Mouse (Mus musculus) v-Abl transformed pro-B cells (cell line): ENCODE results near the gene Mllt3.

Source experiments
- in situ Hi-C, 2 experiments: fragments of 400-800 bp; cut with MboI; formaldehyde crosslinking; loops; one replicate each; pipeline ENCODE4 v1.15.1; 2025; ENCODE audit not compliant: unreplicated experiment in 2 of 2

Gene Mllt3

DNA sequence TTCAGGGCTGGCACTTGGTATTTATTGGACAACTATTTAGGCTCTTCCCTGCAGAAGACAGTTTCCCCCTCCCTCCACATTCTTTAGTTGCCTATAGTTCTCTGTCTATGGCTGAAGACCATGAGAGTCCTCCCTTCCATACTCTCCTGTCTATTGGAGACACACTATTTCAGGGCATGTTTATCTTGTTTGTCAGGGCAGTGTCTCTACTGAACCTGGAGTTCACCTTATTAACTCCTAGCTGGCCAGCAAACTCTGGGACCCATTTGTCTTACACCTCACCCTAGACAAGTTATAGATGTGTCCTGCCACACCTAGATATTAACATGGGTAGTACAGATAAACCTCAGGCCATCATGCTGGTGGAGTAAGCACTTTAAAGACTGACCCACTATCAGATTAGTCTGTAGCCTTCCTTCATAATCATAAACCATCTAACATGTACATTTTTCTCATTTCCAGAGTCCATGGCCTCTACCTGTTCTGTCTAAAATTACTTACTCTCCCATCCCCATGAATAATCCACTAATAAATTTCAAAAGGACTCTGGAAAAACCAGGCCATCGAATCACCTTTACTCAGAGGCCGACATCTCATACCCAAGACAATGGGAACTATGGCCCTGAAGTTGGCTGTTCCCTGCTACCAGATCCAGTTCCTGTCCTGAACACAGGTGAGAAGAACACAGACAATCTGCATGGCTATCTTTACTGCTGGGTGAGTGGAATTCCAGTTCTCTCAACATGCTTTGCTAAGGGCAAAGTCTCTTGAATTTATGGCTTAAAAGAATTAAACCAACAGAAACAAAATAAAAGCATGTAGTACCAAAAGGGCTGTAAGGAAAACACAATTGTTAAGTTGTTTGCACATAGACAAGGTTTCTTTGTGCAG, 195.4 kb downstream of the Mllt3 start:
- in situ Hi-C loops = no loop called here

DNA sequence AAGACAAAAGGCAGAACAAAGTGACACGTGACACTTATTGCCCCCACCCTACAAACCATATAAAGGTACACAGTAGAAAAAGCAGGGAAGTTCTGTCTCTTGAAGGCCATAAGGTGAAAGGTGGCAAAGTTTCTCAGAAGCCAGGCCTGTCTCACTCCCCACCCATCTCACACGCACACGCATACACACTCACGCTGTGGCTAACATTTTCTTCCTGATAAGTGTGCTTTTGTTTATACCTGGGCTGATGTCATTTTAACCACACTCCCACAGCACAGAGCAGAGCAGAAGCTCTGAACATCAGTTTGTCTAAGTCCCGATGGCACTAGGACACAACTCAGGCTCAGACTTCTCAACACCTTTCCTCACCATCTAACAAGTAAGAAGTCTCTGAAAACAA, 196.9 kb downstream of the Mllt3 start:
- in situ Hi-C loops = no loop called here

DNA sequence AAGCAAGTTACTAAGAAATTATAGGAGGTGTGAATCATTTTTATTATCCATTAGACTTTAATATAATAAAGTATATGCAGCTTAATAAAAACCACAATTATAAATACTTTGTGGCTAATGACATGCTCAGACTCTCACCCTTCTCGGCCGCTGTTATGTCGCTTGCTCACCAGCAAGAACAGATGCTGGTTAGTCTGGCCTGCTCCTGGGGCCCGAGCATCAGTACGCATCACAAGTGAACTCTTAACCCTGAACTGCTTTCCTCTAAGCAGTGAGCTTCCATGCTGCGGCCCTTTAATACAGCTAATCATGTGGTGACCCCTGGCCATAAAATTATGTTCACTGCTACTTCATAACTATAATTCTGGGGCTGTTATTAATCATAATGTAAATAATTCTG, 198.0 kb downstream of the Mllt3 start:
- in situ Hi-C loops = no loop called here

GRCm38 (mm10) chr4:87834310-87834709, 198.9 kb downstream of the Mllt3 start:
- in situ Hi-C loops = no loop called here

- in situ Hi-C loops = no loop called here
Observed at GRCm38 (mm10) chr4:87830794-87831306, 202.3 kb downstream of the Mllt3 start.

DNA sequence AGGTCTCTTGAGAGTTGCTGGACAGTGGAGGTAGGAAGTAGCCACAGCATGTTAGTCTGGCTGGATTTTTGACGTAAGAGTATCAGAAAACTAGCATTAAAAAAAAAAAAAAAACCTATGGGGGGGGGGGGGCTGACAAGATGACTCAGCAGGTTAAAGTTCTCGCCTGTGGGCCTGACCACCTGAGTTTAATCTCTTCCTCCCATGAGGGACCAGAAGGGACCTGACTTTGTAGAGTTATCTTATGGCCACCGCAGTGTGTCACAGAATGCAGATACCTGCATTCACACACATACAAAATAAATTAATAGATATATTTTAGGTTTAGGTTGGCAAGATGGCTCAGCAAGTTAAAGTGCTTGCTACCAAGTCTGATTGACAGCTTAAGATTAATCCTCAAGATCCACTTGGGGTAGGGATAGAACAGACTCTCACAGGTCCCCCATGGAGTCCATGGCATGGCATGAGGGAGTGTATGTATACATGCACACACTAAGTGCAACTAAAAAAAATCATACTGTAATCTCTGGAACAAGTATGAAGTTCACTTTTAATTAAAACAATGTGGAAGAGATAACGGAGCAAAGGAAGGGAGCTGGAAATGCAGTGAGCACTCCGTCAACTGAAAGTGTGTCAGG, 203.6 kb downstream of the Mllt3 start:
- in situ Hi-C loops = no loop called here

DNA sequence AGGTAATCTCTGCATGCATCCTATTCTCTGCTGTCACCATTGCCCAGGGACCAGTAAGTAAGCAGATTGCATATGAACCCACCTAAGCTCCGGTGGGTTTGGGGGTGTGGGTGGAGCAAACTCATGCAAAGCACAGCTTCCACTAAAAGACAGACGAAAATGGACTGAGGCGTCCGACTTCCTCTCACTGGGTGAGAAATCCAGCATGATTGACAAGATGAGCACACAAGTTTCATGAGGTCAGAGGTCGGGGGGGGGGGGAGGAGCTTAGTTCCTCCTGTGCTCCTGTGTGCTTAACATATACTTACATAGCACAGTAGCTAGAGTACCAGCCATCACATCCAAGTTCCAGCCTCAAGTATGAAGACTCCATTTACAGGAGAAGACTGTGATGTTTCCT, 206.8 kb downstream of the Mllt3 start:
- in situ Hi-C loops = no loop called here

GRCm38 (mm10) chr4:87823623-87824022, 209.5 kb downstream of the Mllt3 start:
- in situ Hi-C loops = loop anchor here in 1 of 2 experiments (25.0 kb wide), 1 partner anchor 1861 kb away; no protein-coding TSS in a partner anchor

- in situ Hi-C loops = loop anchor here in 1 of 2 experiments (25.0 kb wide), 1 partner anchor 1861 kb away; no protein-coding TSS in a partner anchor
Observed at GRCm38 (mm10) chr4:87823191-87823590, 210.0 kb downstream of the Mllt3 start.

- in situ Hi-C loops = loop anchor here in 1 of 2 experiments (25.0 kb wide), 1 partner anchor 1859 kb away; no protein-coding TSS in a partner anchor
Observed at GRCm38 (mm10) chr4:87820911-87821310, 212.3 kb downstream of the Mllt3 start.

DNA sequence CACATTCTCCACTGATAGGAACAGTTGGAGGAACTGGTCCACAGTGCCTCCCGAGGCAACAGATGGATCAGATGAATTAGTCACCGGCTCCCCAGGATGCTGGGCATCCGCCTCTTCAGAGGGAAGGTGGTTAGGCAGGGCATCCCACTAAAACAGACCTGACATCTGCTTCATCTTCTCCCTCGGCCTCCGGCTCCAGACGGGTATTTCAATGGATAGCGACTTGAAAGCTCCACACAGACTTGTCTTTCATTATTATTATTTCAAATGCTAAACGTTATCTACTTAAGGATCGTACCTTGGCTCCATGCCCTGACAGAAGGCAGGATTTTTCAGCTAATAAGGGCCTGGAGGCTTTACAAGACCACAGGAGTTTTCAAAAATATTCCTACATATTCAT, 214.0 kb downstream of the Mllt3 start:
- in situ Hi-C loops = loop anchor here in 1 of 2 experiments (25.0 kb wide), 1 partner anchor 1857 kb away; no protein-coding TSS in a partner anchor

- in situ Hi-C loops = loop anchor here in 1 of 2 experiments (25.0 kb wide), 1 partner anchor 1856 kb away; no protein-coding TSS in a partner anchor
Observed at GRCm38 (mm10) chr4:87818276-87818675, 214.9 kb downstream of the Mllt3 start.

DNA sequence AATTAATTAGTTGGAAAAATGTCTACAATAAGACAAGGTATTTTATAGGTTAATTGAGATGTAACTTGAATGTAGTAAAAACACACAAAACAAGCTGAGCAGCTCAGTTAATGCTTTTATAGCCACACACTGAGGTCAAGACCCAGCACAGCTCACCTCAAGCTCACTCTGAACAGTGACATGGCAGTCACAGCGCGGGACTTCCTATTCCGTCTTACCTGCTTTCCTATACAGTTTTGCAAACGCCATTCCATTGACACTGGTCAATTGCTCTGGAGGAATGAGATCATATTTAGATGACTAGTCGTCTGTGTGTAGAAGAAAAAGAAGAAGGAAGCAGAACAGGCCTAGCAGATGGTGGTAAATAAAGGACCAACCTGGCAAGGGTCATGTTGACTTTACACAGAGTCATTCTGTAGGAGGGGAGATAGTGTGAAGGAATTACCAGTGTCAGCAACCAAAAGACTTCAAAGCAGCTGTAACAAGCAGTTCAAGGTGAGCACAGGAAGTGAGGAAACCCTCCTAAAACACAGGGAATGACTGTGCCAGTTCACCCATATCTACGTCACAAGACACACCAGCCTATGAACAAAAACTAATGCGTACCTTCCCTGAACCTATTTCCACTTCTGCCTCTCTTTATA, 217.6 kb downstream of the Mllt3 start:
- in situ Hi-C loops = loop anchor here in 1 of 2 experiments (25.0 kb wide), 1 partner anchor 1853 kb away; no protein-coding TSS in a partner anchor

- in situ Hi-C loops = loop anchor here in 1 of 2 experiments (25.0 kb wide), 1 partner anchor 1850 kb away; no protein-coding TSS in a partner anchor
Observed at GRCm38 (mm10) chr4:87811899-87812298, 221.3 kb downstream of the Mllt3 start.

GRCm38 (mm10) chr4:87806196-87806987, 226.8 kb downstream of the Mllt3 start:
- in situ Hi-C loops = loop anchor here in 1 of 2 experiments (25.0 kb wide), 1 partner anchor 1844 kb away; no protein-coding TSS in a partner anchor

- in situ Hi-C loops = loop anchor here in 1 of 2 experiments (25.0 kb wide), 1 partner anchor 1842 kb away; no protein-coding TSS in a partner anchor
Observed at GRCm38 (mm10) chr4:87804576-87804975, 228.6 kb downstream of the Mllt3 start.

GRCm38 (mm10) chr4:87803313-87803712, 229.9 kb downstream of the Mllt3 start:
- in situ Hi-C loops = loop anchor here in 1 of 2 experiments (25.0 kb wide), 1 partner anchor 1841 kb away; no protein-coding TSS in a partner anchor

DNA sequence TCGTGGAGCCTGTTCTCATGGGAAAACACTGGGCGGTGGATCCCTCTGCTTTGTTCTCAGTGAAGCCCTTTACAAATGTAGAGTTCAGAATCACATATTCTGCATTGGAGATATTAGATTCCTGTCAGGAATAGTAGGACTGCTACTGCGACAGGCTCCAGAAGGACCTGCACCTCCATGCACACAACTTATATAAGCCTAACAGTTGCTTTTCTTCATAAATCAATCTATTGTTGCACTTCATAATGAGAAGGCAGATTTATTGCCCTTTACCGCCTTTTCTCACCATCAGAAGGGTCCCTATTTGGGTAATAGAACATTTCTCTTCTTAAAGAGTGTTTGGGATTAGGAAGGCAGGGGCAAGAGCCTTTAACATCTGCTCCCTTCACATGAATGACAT, 231.0 kb downstream of the Mllt3 start:
- in situ Hi-C loops = loop anchor here in 1 of 2 experiments (25.0 kb wide), 1 partner anchor 1840 kb away; no protein-coding TSS in a partner anchor

DNA sequence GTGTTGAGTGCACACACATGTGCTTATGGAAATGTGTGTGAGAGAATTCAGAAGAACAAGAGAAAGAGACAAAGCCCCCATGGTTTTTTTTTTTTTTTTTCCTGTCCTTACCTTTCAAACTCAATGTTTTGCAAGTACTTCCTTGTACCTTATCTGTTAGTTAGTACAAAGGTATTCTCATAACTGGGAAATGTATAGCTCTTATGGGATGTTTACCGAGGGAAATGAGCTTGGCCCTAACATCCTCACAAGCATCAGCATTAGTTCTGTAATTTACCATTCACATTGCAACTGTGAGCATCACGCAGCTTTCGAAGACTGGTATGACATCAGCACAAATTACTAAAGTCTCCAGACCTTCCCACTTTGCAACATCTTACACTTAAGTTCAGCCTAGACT, 231.8 kb downstream of the Mllt3 start:
- in situ Hi-C loops = loop anchor here in 1 of 2 experiments (25.0 kb wide), 1 partner anchor 1839 kb away; no protein-coding TSS in a partner anchor
